Mouse (Mus musculus): ENCODE results near the gene Ccdc174.

The Ccdc174 gene

DNA sequence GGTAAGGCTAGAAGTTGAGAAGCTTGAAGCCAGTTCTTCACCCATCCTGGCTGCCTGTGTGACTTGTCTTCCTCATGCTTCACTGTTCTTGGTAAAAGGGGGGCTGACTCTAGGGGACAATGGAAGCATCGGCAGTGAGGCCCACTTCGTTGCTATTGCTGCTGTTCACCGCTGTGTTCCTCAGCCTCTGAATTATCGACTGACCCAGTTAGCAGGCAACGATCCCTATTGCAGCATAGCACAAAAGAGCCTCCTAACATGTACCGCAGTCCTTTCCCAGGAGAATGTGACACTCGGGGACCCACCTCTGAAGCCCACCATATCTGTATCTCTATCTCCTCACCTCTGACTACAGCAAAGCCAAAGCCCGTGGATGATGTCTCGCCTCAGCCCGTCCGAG lies 39.9 kb downstream of the Ccdc174 start:
- DNase-seq (ENCODE audit: low spot score): no peak

GRCm38 (mm10) chr6:91931231-91931630 lies 53.4 kb downstream of the Ccdc174 start:
- DNase-seq (ENCODE audit: low spot score): no peak

DNA sequence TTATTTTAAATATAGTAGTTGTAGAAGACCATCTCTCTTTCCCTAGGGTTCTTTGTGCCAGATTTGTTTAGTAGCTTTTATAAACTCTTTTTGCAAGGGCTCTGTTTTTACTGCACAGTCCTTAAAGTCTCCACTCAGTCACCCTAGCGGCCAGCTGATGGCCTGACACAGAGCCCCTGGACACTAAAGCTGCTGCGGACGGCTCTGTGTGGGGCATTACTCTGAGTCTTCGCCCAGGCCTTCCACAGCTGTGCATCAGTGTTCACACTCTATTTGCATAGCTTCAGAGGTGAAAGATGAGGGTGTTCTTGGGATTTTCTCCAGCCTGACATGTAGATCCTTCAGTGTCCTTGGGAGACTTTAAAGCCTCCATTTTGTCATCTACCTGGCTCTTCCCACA lies 60.6 kb downstream of the Ccdc174 start:
- no peak for DNase-seq (ENCODE audit: low spot score)

DNA sequence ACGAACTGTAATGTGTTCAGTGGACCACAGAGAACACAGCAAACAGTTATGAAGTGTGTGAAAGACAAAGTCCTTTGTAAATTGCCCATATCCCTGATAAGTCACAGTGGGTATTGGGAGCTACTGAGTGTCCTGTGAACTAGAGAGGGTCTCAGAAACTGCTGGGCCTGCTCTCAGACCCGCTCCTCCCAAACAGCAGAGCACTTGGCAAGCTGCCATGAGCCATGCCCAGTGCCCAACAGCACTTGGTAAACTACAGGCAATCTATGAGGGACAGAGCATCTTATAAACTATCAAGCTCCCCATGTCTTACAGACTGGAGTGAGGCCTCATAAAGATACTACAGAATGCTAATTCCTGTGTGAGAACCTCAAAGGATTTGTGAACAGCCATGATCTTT lies 70.6 kb downstream of the Ccdc174 start:
- no peak for DNase-seq (ENCODE audit: low spot score)

All from left cerebral cortex, adult 11 months (tissue).